Mouse (Mus musculus): ENCODE results near the gene Aqp3.

GRCm38 (mm10) chr4:41084819-41085218 lies 13.2 kb downstream of the Aqp3 start:
- TF ChIP-seq CTCF (IDR thresholded peaks at IDR 0.05; ENCODE audit: low read depth) (no peak), EP300 (IDR thresholded peaks at IDR 0.05; ENCODE audit: low read depth) (no peak)

Data from liver, embryonic 14.5 days (tissue).